Mouse (Mus musculus) MEL (cell line): ENCODE data around the gene Proser1. TPM values are rescaled to one million over a fixed set of nuclear protein-coding genes. Genes with fewer than 3 reads are reported as not detected.

Experiments
- DNase-seq: peaks from one replicate; pipeline ENCODE4 v3.0.0; 2011; ENCODE audit warnings: low read depth, low spot score
- H3K27ac ChIP-seq: 2 replicates; pipeline ENCODE4 v1.5.1; 2012; ENCODE audit warnings: low read depth, mild to moderate bottlenecking, control low read depth, low read length, moderate library complexity; ENCODE audit not compliant: control insufficient read depth
- H3K27me3 ChIP-seq, 2 experiments: fragments of 150-350 bp in 1 of 2; sonication (generic) in 1 of 2; 2 replicates each; pipeline ENCODE4 v1.6.1; 2012; ENCODE audit warnings: low read length in 2 of 2, mild to moderate bottlenecking in 2 of 2, improper control_type of control experiment in 1 of 2, moderate library complexity in 1 of 2; ENCODE audit not compliant: insufficient read depth in 2 of 2, control insufficient read depth in 1 of 2
- H3K36me3 ChIP-seq, 2 experiments: 2 replicates each; pipeline ENCODE4 v1.6.1; 2012 to 2014; ENCODE audit warnings: low read length in 2 of 2, improper control_type of control experiment in 1 of 2, inconsistent platforms in 1 of 2, mild to moderate bottlenecking in 1 of 2; ENCODE audit not compliant: insufficient read depth in 2 of 2, control insufficient read depth in 1 of 2
- H3K4me1 ChIP-seq, 2 experiments: fragments of 150-350 bp in 1 of 2; sonication (generic) in 1 of 2; 2 replicates each; pipeline ENCODE4 v1.6.1; 2012; ENCODE audit warnings: low read length in 2 of 2, improper control_type of control experiment in 1 of 2, mild to moderate bottlenecking in 1 of 2; ENCODE audit not compliant: insufficient read depth in 2 of 2, control insufficient read depth in 1 of 2
- H3K4me3 ChIP-seq, 2 experiments: fragments of 150-350 bp in 1 of 2; sonication (generic) in 1 of 2; 2 replicates each; pipeline ENCODE4 v1.5.1; 2012; ENCODE audit warnings: low read depth in 2 of 2, low read length in 2 of 2, mild to moderate bottlenecking in 2 of 2, moderate library complexity in 2 of 2, control low read depth in 1 of 2, improper control_type of control experiment in 1 of 2; ENCODE audit not compliant: control insufficient read depth in 1 of 2, insufficient read depth in 1 of 2
- H3K79me2 ChIP-seq: 2 replicates; pipeline ENCODE4 v1.6.1; 2012; ENCODE audit warnings: mild to moderate bottlenecking, low read length, moderate library complexity; ENCODE audit not compliant: control insufficient read depth, poor library complexity, insufficient read depth
- H3K9ac ChIP-seq: 2 replicates; pipeline ENCODE4 v1.6.1; 2012; ENCODE audit warnings: low read depth, mild to moderate bottlenecking, control low read depth, low read length, moderate library complexity; ENCODE audit not compliant: control insufficient read depth, poor library complexity, severe bottlenecking
- H3K9me3 ChIP-seq: fragments of 150-350 bp; sonication (generic); replicated peaks from 2 replicates; pipeline ENCODE4 v1.6.1; 2012; ENCODE audit warnings: mild to moderate bottlenecking, low read length, improper control_type of control experiment, moderate library complexity; ENCODE audit not compliant: insufficient read depth
- BHLHE40 ChIP-seq: IDR thresholded peaks from 2 replicates; pipeline ENCODE4 v1.6.1; 2012; ENCODE audit warnings: low read depth, mild to moderate bottlenecking, inconsistent platforms, low read length, improper control_type of control experiment, borderline replicate concordance
- CHD2 ChIP-seq: IDR thresholded peaks from 2 replicates; pipeline ENCODE4 v1.6.1; 2011; ENCODE audit warnings: low read length, improper control_type of control experiment
- CTCF ChIP-seq, 3 experiments: IDR thresholded peaks in 2 of 3; conservative IDR thresholded peaks in 1 of 3; 2 replicates each; pipeline ENCODE4 v1.5.1; 2011 to 2012; ENCODE audit warnings: low read length in 3 of 3, low read depth in 2 of 3, mild to moderate bottlenecking in 2 of 3, improper control_type of control experiment in 1 of 3, inconsistent platforms in 1 of 3, mixed read lengths in 1 of 3, moderate library complexity in 1 of 3; ENCODE audit not compliant: control insufficient read depth in 1 of 3, insufficient read depth in 1 of 3, poor library complexity in 1 of 3, severe bottlenecking in 1 of 3
- ETS1 ChIP-seq: IDR thresholded peaks from 2 replicates; pipeline ENCODE4 v1.6.1; 2012; ENCODE audit warnings: low read depth, mild to moderate bottlenecking, inconsistent platforms, low read length, improper control_type of control experiment, moderate library complexity
- GATA1 ChIP-seq: IDR thresholded peaks from 2 replicates; pipeline ENCODE4 v1.6.1; 2011; ENCODE audit warnings: low read depth, low read length, improper control_type of control experiment
- HCFC1 ChIP-seq: IDR thresholded peaks from 2 replicates; pipeline ENCODE4 v1.6.1; 2012; ENCODE audit warnings: low read depth, mild to moderate bottlenecking, inconsistent platforms, low read length, improper control_type of control experiment, moderate library complexity
- KAT2A ChIP-seq: conservative IDR thresholded peaks from 2 replicates; pipeline ENCODE4 v1.6.1; 2012; ENCODE audit warnings: low read depth, low read length, improper control_type of control experiment, inconsistent platforms
- MAX ChIP-seq: IDR thresholded peaks from 2 replicates; pipeline ENCODE4 v1.6.1; 2011; ENCODE audit warnings: low read length, improper control_type of control experiment
- MAZ ChIP-seq: IDR thresholded peaks from 2 replicates; pipeline ENCODE4 v1.6.1; 2012; ENCODE audit warnings: low read depth, mild to moderate bottlenecking, inconsistent platforms, low read length, improper control_type of control experiment
- NELFE ChIP-seq: IDR thresholded peaks from 2 replicates; pipeline ENCODE4 v1.6.1; 2011; ENCODE audit warnings: low read depth, low read length, improper control_type of control experiment
- NRF1 ChIP-seq: IDR thresholded peaks from 2 replicates; pipeline ENCODE4 v1.6.1; 2014; ENCODE audit warnings: low read depth, mild to moderate bottlenecking, inconsistent platforms, low read length, improper control_type of control experiment, moderate library complexity; ENCODE audit not compliant: poor library complexity, insufficient read depth, severe bottlenecking
- POLR2A ChIP-seq, 2 experiments: IDR thresholded peaks; 2 replicates each; pipeline ENCODE4 v1.6.1; 2011 to 2012; ENCODE audit warnings: low read length in 2 of 2, mild to moderate bottlenecking in 2 of 2, control low read depth in 1 of 2, improper control_type of control experiment in 1 of 2, low read depth in 1 of 2, moderate library complexity in 1 of 2; ENCODE audit not compliant: control insufficient read depth in 1 of 2, insufficient read depth in 1 of 2, poor library complexity in 1 of 2
- POLR2AphosphoS5 ChIP-seq: IDR thresholded peaks from 2 replicates; pipeline ENCODE4 v1.6.1; 2012; ENCODE audit warnings: low read depth, borderline replicate concordance, mild to moderate bottlenecking, inconsistent platforms, low read length, moderate library complexity, mixed read lengths
- RAD21 ChIP-seq: IDR thresholded peaks from 2 replicates; pipeline ENCODE4 v1.6.1; 2011; ENCODE audit warnings: mild to moderate bottlenecking, low read depth, low read length, improper control_type of control experiment
- SMC3 ChIP-seq: IDR thresholded peaks from 2 replicates; pipeline ENCODE4 v1.6.1; 2011; ENCODE audit warnings: low read depth, low read length, improper control_type of control experiment
- TBP ChIP-seq: IDR thresholded peaks from 2 replicates; pipeline ENCODE4 v1.8.0; 2011; ENCODE audit warnings: low read depth, low read length, improper control_type of control experiment
- USF2 ChIP-seq, 2 experiments: IDR thresholded peaks; 2 replicates each; pipeline ENCODE4 v1.6.1; 2011 to 2012; ENCODE audit warnings: improper control_type of control experiment in 2 of 2, low read length in 2 of 2, borderline replicate concordance in 1 of 2, inconsistent platforms in 1 of 2, low read depth in 1 of 2, mild to moderate bottlenecking in 1 of 2; ENCODE audit not compliant: insufficient read depth in 1 of 2
- ZC3H11A ChIP-seq: IDR thresholded peaks from 2 replicates; pipeline ENCODE4 v1.6.1; 2012; ENCODE audit warnings: low read depth, mild to moderate bottlenecking, inconsistent platforms, low read length, improper control_type of control experiment
- polyA plus RNA-seq, 2 experiments: library from polyadenylated mRNA; stranded (reverse) in 1 of 2; unstranded in 1 of 2; fragments of >175 nt in 1 of 2; fragments of >200 nt in 1 of 2; gene quantifications; 2 replicates each; pipeline versions ENCODE4 v1.2.1 to v1.2.4; 2012; ENCODE audit warnings: low replicate concordance in 2 of 2, low read depth in 1 of 2; ENCODE audit not compliant: insufficient read length in 2 of 2, insufficient read depth in 1 of 2, missing spikeins in 1 of 2
- total RNA-seq: library from RNA; depleted of rRNA; stranded (reverse); fragments of 300-350 nt; gene quantifications from 2 replicates; pipeline ENCODE4 v1.2.3, GENCODE M21; 2012

The Proser1 gene
- total and polyA plus RNA-seq, 3 experiments, result 3.5 to 107 (median 24.6) TPM

DNA sequence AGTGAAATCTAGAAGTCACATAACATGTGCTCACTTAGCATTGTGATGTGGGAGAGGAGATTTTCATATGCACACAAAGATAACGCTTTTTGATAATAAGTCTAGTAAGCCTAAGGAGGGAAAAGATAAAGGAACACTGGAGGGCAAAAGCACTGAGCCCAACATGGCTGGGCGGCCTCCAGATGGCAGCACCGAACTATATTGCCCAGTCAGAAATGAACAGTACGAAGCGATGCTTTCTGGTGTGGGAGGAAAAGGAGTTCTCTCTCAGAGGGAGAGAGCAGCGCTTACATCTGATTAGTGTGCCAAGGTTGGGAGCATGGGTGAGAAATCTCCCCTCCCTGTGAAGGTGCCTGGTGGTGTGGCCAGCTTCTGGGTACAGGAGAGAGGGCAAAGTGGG lies 12.4 kb downstream of the Proser1 start:
- Histone ChIP-seq H3K9me3 (no peaks in the 10 kb centered on the region), H3K4me1 (no peaks in the 10 kb centered on the region), H3K36me3 (peaks cover 2 to 7% of the 10 kb centered on the region in 2 experiments; a peak in 3 of 4 replicates), H3K9ac (no peak overlapping the region), H3K4me3 (no peak overlapping the region), H3K79me2 (no peaks in the 10 kb centered on the region), H3K27me3 (no peaks in the 10 kb centered on the region), H3K27ac (no peak overlapping the region)
- peak; percentile 36 for DNase-seq
- TF ChIP-seq SMC3 (peak; percentile 43), CTCF (IDR thresholded peaks at IDR 0.05 in 2 of 3, conservative IDR thresholded peaks at IDR 0.05 in 1 of 3; ENCODE audit: control insufficient read depth in 1 of 3, insufficient read depth in 1 of 3, low read depth in 2 of 3, low read length in 3 of 3, poor library complexity in 1 of 3, severe bottlenecking in 1 of 3) (peak; percentile 20 to 64 (median 60); a peak in 4 of 6 replicates), RAD21 (peak; percentile 13), USF2 (IDR thresholded peaks at IDR 0.05; ENCODE audit: borderline replicate concordance in 1 of 2, insufficient read depth in 1 of 2, low read depth in 1 of 2, low read length in 2 of 2) (no peak)
- TF ChIP-seq, all 39 proteins: peak for 3

DNA sequence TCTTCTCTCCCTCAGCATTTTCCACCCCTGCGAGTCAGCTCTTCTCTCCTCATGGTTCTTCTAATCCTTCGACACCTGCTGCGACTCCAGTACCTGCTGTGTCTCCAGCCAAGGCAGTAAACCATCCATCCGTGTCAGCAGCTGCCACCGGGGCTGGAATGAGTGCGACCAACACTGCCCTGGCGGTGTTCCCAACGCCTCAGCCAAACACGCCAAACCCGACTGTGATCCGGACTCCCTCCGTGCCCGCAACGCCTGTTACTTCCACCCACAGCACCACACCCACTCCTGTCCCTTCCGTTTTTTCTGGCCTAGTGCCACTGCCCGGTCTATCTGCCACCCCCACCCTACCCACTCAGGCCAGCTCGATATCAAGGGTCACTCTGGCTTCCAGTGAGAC lies 14.0 kb downstream of the Proser1 start:
- DNase-seq, result no peak
- no peak for TF ChIP-seq GATA1
- no peak for TF ChIP-seq NRF1
- no peak for TF ChIP-seq HCFC1
- no peak for TF ChIP-seq KAT2A
- no peak for TF ChIP-seq BHLHE40
- TF ChIP-seq ZC3H11A, result no peak
- TF ChIP-seq TBP, result no peak
- no peak for TF ChIP-seq POLR2AphosphoS5
- TF ChIP-seq CHD2, result no peak
- TF ChIP-seq MAZ, result no peak
- no peak for TF ChIP-seq NELFE
- no peak for TF ChIP-seq CTCF (IDR thresholded peaks at IDR 0.05 in 2 of 3, conservative IDR thresholded peaks at IDR 0.05 in 1 of 3; ENCODE audit: control insufficient read depth in 1 of 3, insufficient read depth in 1 of 3, low read depth in 2 of 3, low read length in 3 of 3, poor library complexity in 1 of 3, severe bottlenecking in 1 of 3)
- no peak for TF ChIP-seq MAX
- TF ChIP-seq ETS1, result no peak
- no peak for TF ChIP-seq POLR2A (IDR thresholded peaks at IDR 0.05; ENCODE audit: control insufficient read depth in 1 of 2, insufficient read depth in 1 of 2, low read depth in 1 of 2, low read length in 2 of 2, poor library complexity in 1 of 2)
- no peak for TF ChIP-seq RAD21
- no peaks in the 10 kb centered on the region for H3K9me3 ChIP-seq

More for the DNA sequence above, 14.0 kb downstream of the Proser1 start:
- no peak overlapping the region for H3K27ac ChIP-seq
- no peaks in the 10 kb centered on the region for H3K4me1 ChIP-seq
- H3K36me3 ChIP-seq, result peaks cover 2 to 5% of the 10 kb centered on the region in 2 experiments; a peak in 3 of 4 replicates
- H3K9ac ChIP-seq, result no peak overlapping the region
- H3K27me3 ChIP-seq, result no peaks in the 10 kb centered on the region
- no peak overlapping the region for H3K4me3 ChIP-seq
- H3K79me2 ChIP-seq, result no peaks in the 10 kb centered on the region
